Mouse (Mus musculus): ENCODE measurements around the gene Pold4. TPM values are rescaled to one million over a fixed set of nuclear protein-coding genes. Genes with fewer than 3 reads are reported as not detected.

Gene Pold4
- polyA plus RNA-seq, 1 experiment from 2014 or later: 41.2 TPM

GRCm38 (mm10) chr19:4268566-4269361 is 37.1 kb downstream of the Pold4 start, which contains the start of gene Ssh3:
TSS of gene Ssh3 (minus strand) at chr19:4269180.
- DNase-seq (ENCODE audit: low spot score): peak; percentile 49

GRCm38 (mm10) chr19:4270187-4270586 is 38.5 kb downstream of the Pold4 start:
- DNase-seq (ENCODE audit: low spot score): no peak

GRCm38 (mm10) chr19:4270972-4271371 is 39.3 kb downstream of the Pold4 start:
- DNase-seq (ENCODE audit: low spot score): no peak

- DNase-seq (ENCODE audit: low spot score): no peak
Observed at GRCm38 (mm10) chr19:4279487-4279886, 47.8 kb downstream of the Pold4 start.

- no peak for DNase-seq (ENCODE audit: low spot score)
Observed at GRCm38 (mm10) chr19:4280425-4280824, 48.7 kb downstream of the Pold4 start.

GRCm38 (mm10) chr19:4282898-4283553 is 51.3 kb downstream of the Pold4 start, which contains the start of gene Ankrd13d:
TSS of gene Ankrd13d (minus strand) at chr19:4283137.
- DNase-seq (ENCODE audit: low spot score): peak; percentile 91

Small RNAs within 50 kb of the gene (microRNA-seq; reads per million reads assigned to microRNA genes)
- gene Gm26115 (ENCODE audit: borderline number of aligned reads) (not detected), gene Mir6985 (ENCODE audit: borderline number of aligned reads) (not detected)

Other genes starting within 250 kb of the Pold4 start
- gene Acy3, start 245.3 kb upstream of the Pold4 start, polyA plus RNA-seq (2015; fragmentation: Nextera tagmentation; extraction: Ambion mirVana): 4.3 and 5.9 TPM in 2 replicates
- 0.06 TPM in 1 of 2 replicates, not detected in the other for gene Tbx10, start 239.1 kb upstream of the Pold4 start, polyA plus RNA-seq (2015; fragmentation: Nextera tagmentation; extraction: Ambion mirVana)
- gene Nudt8, start 231.3 kb upstream of the Pold4 start, polyA plus RNA-seq (2015; fragmentation: Nextera tagmentation; extraction: Ambion mirVana): 40.4 and 42.5 TPM in 2 replicates
- 0.98 and 1.6 TPM in 2 replicates for gene Gm49405, start 231.3 kb upstream of the Pold4 start, polyA plus RNA-seq (2015; fragmentation: Nextera tagmentation; extraction: Ambion mirVana)
- gene Doc2g, start 228.6 kb upstream of the Pold4 start, polyA plus RNA-seq (2015; fragmentation: Nextera tagmentation; extraction: Ambion mirVana): 1.3 and 1.6 TPM in 2 replicates
- 191 and 194 TPM in 2 replicates for gene Ndufv1, start 219.1 kb upstream of the Pold4 start, polyA plus RNA-seq (2015; fragmentation: Nextera tagmentation; extraction: Ambion mirVana)
- 609 and 681 TPM in 2 replicates for gene Gstp1, start 193.9 kb upstream of the Pold4 start, polyA plus RNA-seq (2015; fragmentation: Nextera tagmentation; extraction: Ambion mirVana)
- gene Gstp2, start 185.9 kb upstream of the Pold4 start, polyA plus RNA-seq (2015; fragmentation: Nextera tagmentation; extraction: Ambion mirVana): 4.5 and 6.1 TPM in 2 replicates
- gene Gstp3, start 172.3 kb upstream of the Pold4 start, polyA plus RNA-seq (2015; fragmentation: Nextera tagmentation; extraction: Ambion mirVana): 10.3 and 13.9 TPM in 2 replicates
- gene Cabp2, start 150.3 kb upstream of the Pold4 start, polyA plus RNA-seq (2015; fragmentation: Nextera tagmentation; extraction: Ambion mirVana): 0.42 TPM in 1 of 2 replicates, not detected in the other
- 179 and 208 TPM in 2 replicates for gene Cdk2ap2, start 134.7 kb upstream of the Pold4 start, polyA plus RNA-seq (2015; fragmentation: Nextera tagmentation; extraction: Ambion mirVana)
- 37.1 and 45.6 TPM in 2 replicates for gene Pitpnm1, start 131.9 kb upstream of the Pold4 start, polyA plus RNA-seq (2015; fragmentation: Nextera tagmentation; extraction: Ambion mirVana)
- 114 TPM in 2 replicates for gene Aip, start 106.0 kb upstream of the Pold4 start, polyA plus RNA-seq (2015; fragmentation: Nextera tagmentation; extraction: Ambion mirVana)
- gene Gpr152, start 92.1 kb upstream of the Pold4 start, polyA plus RNA-seq (2015; fragmentation: Nextera tagmentation; extraction: Ambion mirVana): 0.03 TPM in 1 of 2 replicates, not detected in the other
- gene Cabp4, start 87.9 kb upstream of the Pold4 start, polyA plus RNA-seq (2015; fragmentation: Nextera tagmentation; extraction: Ambion mirVana): 0.48 and 0.58 TPM in 2 replicates
- gene Coro1b, start 83.3 kb upstream of the Pold4 start, polyA plus RNA-seq (2015; fragmentation: Nextera tagmentation; extraction: Ambion mirVana): 184 and 207 TPM in 2 replicates
- gene Ptprcap, start 78.3 kb upstream of the Pold4 start, polyA plus RNA-seq (2015; fragmentation: Nextera tagmentation; extraction: Ambion mirVana): 929 and 954 TPM in 2 replicates
- gene Rps6kb2, start 68.5 kb upstream of the Pold4 start, polyA plus RNA-seq (2015; fragmentation: Nextera tagmentation; extraction: Ambion mirVana): 36.4 and 41.8 TPM in 2 replicates
- 6.8 and 10.4 TPM in 2 replicates for gene Carns1, start 56.4 kb upstream of the Pold4 start, polyA plus RNA-seq (2015; fragmentation: Nextera tagmentation; extraction: Ambion mirVana)
- 322 and 323 TPM in 2 replicates for gene Tbc1d10c, start 40.6 kb upstream of the Pold4 start, polyA plus RNA-seq (2015; fragmentation: Nextera tagmentation; extraction: Ambion mirVana)
- gene Ppp1ca, start 39.8 kb upstream of the Pold4 start, polyA plus RNA-seq (2015; fragmentation: Nextera tagmentation; extraction: Ambion mirVana): 995 and 1,030 TPM in 2 replicates
- 29.8 and 33.2 TPM in 2 replicates for gene Rad9a, start 30.2 kb upstream of the Pold4 start, polyA plus RNA-seq (2015; fragmentation: Nextera tagmentation; extraction: Ambion mirVana)
- 2.1 and 2.5 TPM in 2 replicates for gene Clcf1, start 17.7 kb upstream of the Pold4 start, polyA plus RNA-seq (2015; fragmentation: Nextera tagmentation; extraction: Ambion mirVana)
- not detected in 2 replicates for gene AC109138.7, start 17.5 kb upstream of the Pold4 start, polyA plus RNA-seq (2015; fragmentation: Nextera tagmentation; extraction: Ambion mirVana)
- 9.4 and 10.1 TPM in 2 replicates for gene Ssh3, start 37.3 kb downstream of the Pold4 start, polyA plus RNA-seq (2015; fragmentation: Nextera tagmentation; extraction: Ambion mirVana)
- gene Ankrd13d, start 51.2 kb downstream of the Pold4 start, polyA plus RNA-seq (2015; fragmentation: Nextera tagmentation; extraction: Ambion mirVana): 9.8 and 12.2 TPM in 2 replicates
- 64.3 and 81.3 TPM in 2 replicates for gene Grk2, start 74.3 kb downstream of the Pold4 start, polyA plus RNA-seq (2015; fragmentation: Nextera tagmentation; extraction: Ambion mirVana)
- gene Kdm2a, start 166.4 kb downstream of the Pold4 start, polyA plus RNA-seq (2015; fragmentation: Nextera tagmentation; extraction: Ambion mirVana): 26.0 and 27.6 TPM in 2 replicates
- gene Rhod, start 207.5 kb downstream of the Pold4 start, polyA plus RNA-seq (2015; fragmentation: Nextera tagmentation; extraction: Ambion mirVana): 6.6 and 7.7 TPM in 2 replicates
- gene Syt12, start 245.5 kb downstream of the Pold4 start, polyA plus RNA-seq (2015; fragmentation: Nextera tagmentation; extraction: Ambion mirVana): 0.82 and 1.5 TPM in 2 replicates